Mouse (Mus musculus) MEL (cell line): ENCODE measurements around the gene Naaladl2.

Experiments used
- CTCF ChIP-seq, 3 experiments: IDR thresholded peaks in 2 of 3; conservative IDR thresholded peaks in 1 of 3; 2 replicates each; pipeline ENCODE4 v1.5.1; 2011 to 2012; ENCODE audit warnings: low read length in 3 of 3, low read depth in 2 of 3, mild to moderate bottlenecking in 2 of 3, improper control_type of control experiment in 1 of 3, inconsistent platforms in 1 of 3, mixed read lengths in 1 of 3, moderate library complexity in 1 of 3; ENCODE audit not compliant: control insufficient read depth in 1 of 3, insufficient read depth in 1 of 3, poor library complexity in 1 of 3, severe bottlenecking in 1 of 3
- MEF2A ChIP-seq: IDR thresholded peaks from 2 replicates; pipeline ENCODE4 v1.6.1; 2014; ENCODE audit warnings: low read depth, mild to moderate bottlenecking, inconsistent platforms, low read length, improper control_type of control experiment; ENCODE audit not compliant: poor library complexity, insufficient replicate concordance, severe bottlenecking; ENCODE audit errors: extremely low read depth
- MXI1 ChIP-seq: IDR thresholded peaks from 2 replicates; pipeline ENCODE4 v1.6.1; 2011; ENCODE audit warnings: mild to moderate bottlenecking, low read depth, low read length, improper control_type of control experiment
- MYB ChIP-seq: IDR thresholded peaks from 2 replicates; pipeline ENCODE4 v1.6.1; 2011; ENCODE audit warnings: mild to moderate bottlenecking, low read depth, low read length, improper control_type of control experiment
- NELFE ChIP-seq: IDR thresholded peaks from 2 replicates; pipeline ENCODE4 v1.6.1; 2011; ENCODE audit warnings: low read depth, low read length, improper control_type of control experiment
- POLR2A ChIP-seq, 2 experiments: IDR thresholded peaks; 2 replicates each; pipeline ENCODE4 v1.6.1; 2011 to 2012; ENCODE audit warnings: low read length in 2 of 2, mild to moderate bottlenecking in 2 of 2, control low read depth in 1 of 2, improper control_type of control experiment in 1 of 2, low read depth in 1 of 2, moderate library complexity in 1 of 2; ENCODE audit not compliant: control insufficient read depth in 1 of 2, insufficient read depth in 1 of 2, poor library complexity in 1 of 2

DNA sequence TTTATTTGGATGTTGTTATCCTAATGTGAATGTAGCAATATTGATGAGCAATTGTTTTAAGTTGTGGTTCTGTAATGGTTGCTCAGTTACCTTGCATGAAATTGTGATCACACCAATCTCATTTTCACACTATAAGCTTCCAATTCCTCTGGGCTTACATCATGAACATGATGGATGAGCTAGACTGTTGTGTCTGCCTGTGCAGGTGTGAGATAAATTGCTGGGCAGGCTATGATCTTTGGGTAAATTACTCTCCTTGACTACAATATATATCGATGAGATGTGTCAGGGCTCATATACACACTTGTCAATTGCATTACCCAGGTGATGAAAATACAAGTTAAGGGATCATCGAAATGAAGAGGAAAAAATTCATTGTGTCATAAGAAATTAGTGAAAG is 1197.9 kb downstream of the Naaladl2 start:
- TF ChIP-seq MYB (no peak), CTCF (IDR thresholded peaks at IDR 0.05 in 2 of 3, conservative IDR thresholded peaks at IDR 0.05 in 1 of 3; ENCODE audit: control insufficient read depth in 1 of 3, insufficient read depth in 1 of 3, low read depth in 2 of 3, low read length in 3 of 3, poor library complexity in 1 of 3, severe bottlenecking in 1 of 3) (no peak), MXI1 (no peak), MEF2A (no peak), NELFE (no peak), POLR2A (IDR thresholded peaks at IDR 0.05; ENCODE audit: control insufficient read depth in 1 of 2, insufficient read depth in 1 of 2, low read depth in 1 of 2, low read length in 2 of 2, poor library complexity in 1 of 2) (no peak)
